Mouse (Mus musculus) layer of hippocampus, adult 18-20 months (tissue): ENCODE data around the gene Pomgnt1. TPM values are rescaled to one million over a fixed set of nuclear protein-coding genes. Genes with fewer than 3 reads are reported as not detected.

Experiments
- total RNA-seq, 2 experiments: library from RNA; stranded (reverse); gene quantifications; 2 replicates each; pipeline ENCODE4 v1.2.3; 2021

Pomgnt1 gene
- total RNA-seq, 2 experiments from 2014 or later, result 67.5 to 68.1 TPM

Other genes with a start within 250 kb of the Pomgnt1 start
- gene Kncn, start 239.4 kb upstream of the Pomgnt1 start, total RNA-seq, result under 1 TPM in 1 of 2 experiments, not detected in 1; 0.30 TPM
- gene 6430628N08Rik, start 233.2 kb upstream of the Pomgnt1 start, total RNA-seq, result under 1 TPM in 1 of 2 experiments, not detected in 1; 0.20 TPM
- gene Dmbx1, start 183.9 kb upstream of the Pomgnt1 start, total RNA-seq, result not detected
- 100 to 1,000 TPM; 136 to 145 TPM for gene Faah, start 105.9 kb upstream of the Pomgnt1 start, total RNA-seq
- gene Nsun4, start 70.0 kb upstream of the Pomgnt1 start, total RNA-seq, result 1 to 10 TPM; 9.6 TPM
- 100 to 1,000 TPM; 395 to 403 TPM for gene Uqcrh, start 48.8 kb upstream of the Pomgnt1 start, total RNA-seq
- 10 to 100 TPM; 46.2 to 50.1 TPM for gene Lrrc41, start 48.6 kb upstream of the Pomgnt1 start, total RNA-seq
- gene Rad54l, start 150 bp upstream of the Pomgnt1 start, total RNA-seq, result under 1 TPM; 0.33 to 0.35 TPM
- gene Lurap1, start 27.5 kb downstream of the Pomgnt1 start, total RNA-seq, result 10 to 100 TPM; 22.9 to 24.6 TPM
- not detected for gene Tspan1, start 43.8 kb downstream of the Pomgnt1 start, total RNA-seq
- not detected for gene 1700042G07Rik, start 49.5 kb downstream of the Pomgnt1 start, total RNA-seq
- 1 to 10 TPM; 1.5 to 3.6 TPM for gene Gm49337, start 49.5 kb downstream of the Pomgnt1 start, total RNA-seq
- 10 to 100 TPM; 31.3 to 34.3 TPM for gene Pik3r3, start 97.8 kb downstream of the Pomgnt1 start, total RNA-seq